9 mouse cellular contexts compared by ENCODE assay signal in genomic region chr1:181232307-181233027, GRCm38 (mm10). TPM values are rescaled to one million over a fixed set of nuclear protein-coding genes. Genes with fewer than 3 reads are reported as not detected.
DNase-seq lines count a peak whose midpoint lies in the region; ATAC-seq lines count a peak whose summit lies in the region.
"Had no signal": no experiment of that assay in that cellular context is flagged by ENCODE, and none has a peak within 500 bp of the region (broad histone marks: within the 10 kb centered on the region; RNA-seq: fewer than 3 reads in every experiment).

No protein-coding gene starts in this region.

- H3K4me2 ChIP-seq in forebrain, embryonic 11.5 days (ENCODE audit: low read depth, low read length, severe bottlenecking) = no peak overlapping the region
- H3K4me2 ChIP-seq in forebrain, embryonic 16.5 days (ENCODE audit: low read length) = no peak overlapping the region
- H3K4me2 ChIP-seq: neural tube, embryonic 13.5 days had no signal

- no peaks in the 10 kb centered on the region for H3K9me3 ChIP-seq in forebrain, embryonic 11.5 days (ENCODE audit: control insufficient read depth, low read length)
- H3K9me3 ChIP-seq in forebrain, embryonic 16.5 days (ENCODE audit: control insufficient read depth, low read length) = no peaks in the 10 kb centered on the region
- H3K9me3 ChIP-seq: neural tube, embryonic 13.5 days had no signal

- H3K36me3 ChIP-seq in forebrain, embryonic 11.5 days (ENCODE audit: control insufficient read depth, insufficient read depth, low read length) = no peaks in the 10 kb centered on the region
- no peaks in the 10 kb centered on the region for H3K36me3 ChIP-seq in forebrain, embryonic 16.5 days (ENCODE audit: control insufficient read depth, insufficient read depth)
- H3K36me3 ChIP-seq: neural tube, embryonic 13.5 days had no signal

- no peak overlapping the region for H3K27ac ChIP-seq in forebrain, embryonic 11.5 days (ENCODE audit: low read depth, low read length)
- no peak overlapping the region for H3K27ac ChIP-seq in forebrain, embryonic 16.5 days (ENCODE audit: low read length)
- H3K27ac ChIP-seq: neural tube, embryonic 13.5 days had no signal

- H3K9ac ChIP-seq in forebrain, embryonic 11.5 days (ENCODE audit: low read length) = no peak overlapping the region
- no peak overlapping the region for H3K9ac ChIP-seq in forebrain, embryonic 16.5 days (replicated peaks; ENCODE audit: low read depth, low read length)
- H3K9ac ChIP-seq: neural tube, embryonic 13.5 days had no signal

- H3K4me3 ChIP-seq in forebrain, embryonic 11.5 days (ENCODE audit: low read depth, low read length) = no peak overlapping the region
- H3K4me3 ChIP-seq in forebrain, embryonic 16.5 days (replicated peaks; ENCODE audit: low read length) = no peak overlapping the region
- H3K4me3 ChIP-seq: neural tube, embryonic 13.5 days had no signal

- DNase-seq in forebrain, embryonic 11.5 days (ENCODE audit: low spot score) = peak; percentile 80
- DNase-seq in adrenal gland, postnatal 4 days (ENCODE audit: low spot score in 2 of 2) = peak; percentile 46 to 71
- DNase-seq in heart, postnatal 25 days (ENCODE audit: low spot score) = peak; percentile 58
- peak; percentile 37 to 68 for DNase-seq in layer of hippocampus, postnatal 25 days (ENCODE audit: extremely low spot score in 1 of 2, low spot score in 1 of 2)
- DNase-seq in lung, postnatal 4 days = peak; percentile 83 to 89
- DNase-seq in spleen, adult 12 weeks (ENCODE audit: low spot score) = peak; percentile 73

- H3K4me1 ChIP-seq in forebrain, embryonic 11.5 days (replicated peaks; ENCODE audit: control insufficient read depth, insufficient read depth, low read length) = no peaks in the 10 kb centered on the region
- H3K4me1 ChIP-seq in forebrain, embryonic 16.5 days (replicated peaks; ENCODE audit: control insufficient read depth, insufficient read depth, low read length) = no peaks in the 10 kb centered on the region

- 26% methylated on average over 8 of the region's 8 CpGs for WGBS in forebrain, embryonic 11.5 days
- WGBS in forebrain, embryonic 16.5 days = 22% methylated on average over 8 of the region's 8 CpGs

- H3K27me3 ChIP-seq in forebrain, embryonic 11.5 days (ENCODE audit: control insufficient read depth, insufficient read depth, low read length) = no peaks in the 10 kb centered on the region
- H3K27me3 ChIP-seq in forebrain, embryonic 16.5 days (replicated peaks; ENCODE audit: control insufficient read depth, insufficient read depth, low read length) = no peaks in the 10 kb centered on the region
- H3K27me3 ChIP-seq: neural tube, embryonic 13.5 days had no signal

- intact Hi-C loops in heart, postnatal 25 days (cut with DNase I) = loop anchor here (5.0 kb wide), 1 partner anchor 85 kb away; no protein-coding TSS in a partner anchor

- ATAC-seq in forebrain, embryonic 11.5 days (replicated peaks; ENCODE audit: low FRiP score) = no peak; the same call in 1 of the 2 replicates
- no peak for ATAC-seq in forebrain, embryonic 16.5 days
- ATAC-seq in erythroblast, adult 5-6 weeks (replicated peaks; ENCODE audit: low FRiP score, poor library complexity, severe bottlenecking) = peak; percentile 79

RNA-seq across cellular contexts. Expression of gene Wdr26, which starts 20.7 kb away (rescaled TPM):
- polyA plus RNA-seq in forebrain, embryonic 11.5 days (2014; fragmentation: Nextera tagmentation; extraction: Ambion mirVana) = 34.1 and 45.0 TPM in 2 replicates
- polyA plus RNA-seq in forebrain, embryonic 16.5 days (2015; fragmentation: Nextera tagmentation; extraction: Ambion mirVana) = 30.7 and 32.0 TPM in 2 replicates
- 100 to 1,000 TPM; 162 to 186 TPM for total RNA-seq in adrenal gland, postnatal 4 days (2021)
- 871 and 922 TPM in 2 replicates for total RNA-seq in erythroblast, adult 5-6 weeks (2015; ENCODE audit: low replicate concordance)
- total RNA-seq in erythroblast, adult 5-6 weeks (2017; ENCODE audit: low replicate concordance) = 1,326 and 1,581 TPM in 2 replicates
- total RNA-seq in heart, postnatal 25 days (2021) = 100 to 1,000 TPM in 1 of 2 experiments, 10 to 100 TPM in 1; 96.0 to 103 TPM
- 100 to 1,000 TPM; 109 to 116 TPM for total RNA-seq in layer of hippocampus, postnatal 25 days (2021)

Comparison
In these comparisons a context has a peak if more than half of its experiments do, and no peak if none do; other contexts are left out.
1. RNA of gene Wdr26, which starts 20.7 kb away (total RNA-seq): 871 to 1,581 TPM in erythroblast, adult 5-6 weeks; 162 to 186 TPM in adrenal gland, postnatal 4 days, 109 to 116 TPM in layer of hippocampus, postnatal 25 days and 96.0 to 103 TPM in heart, postnatal 25 days; every median in the first group is over 4 times any median in the second.
2. Peak in every context shown above with its lines, with median percentiles within 50 percentile points of each other: DNase-seq.